In the genomic region with DNA sequence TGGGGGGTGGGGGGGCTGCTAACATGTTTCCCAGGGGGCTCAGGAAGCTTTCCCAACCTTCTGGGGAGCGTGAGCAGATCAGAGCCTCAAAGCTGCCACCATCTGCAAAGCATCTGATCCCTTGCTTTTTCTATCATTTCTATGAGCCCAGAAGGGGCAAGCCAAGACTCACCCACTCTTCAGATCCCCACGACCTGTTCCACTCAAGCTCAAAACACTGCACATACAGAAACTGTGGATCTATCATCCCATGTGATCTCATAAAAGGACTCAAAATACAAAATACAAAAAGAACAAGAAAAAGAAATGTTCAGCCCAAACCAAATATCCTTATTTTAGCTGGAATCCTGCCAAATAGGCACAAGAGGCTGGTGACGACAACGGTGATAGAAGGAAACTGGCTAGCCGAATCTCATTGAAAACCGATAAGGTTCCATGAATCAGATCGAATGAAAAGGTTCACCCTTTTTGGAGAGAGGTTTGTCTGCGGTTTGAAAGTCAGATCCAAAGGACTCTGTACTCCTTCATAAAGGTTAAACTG, we compare ENCODE assay signal across 8 mouse cellular contexts. TPM values are rescaled to one million over a fixed set of nuclear protein-coding genes. Genes with fewer than 3 reads are reported as not detected.
A peak's percentile ranks its signal among the peaks of the same experiment; 100 is the strongest.
DNase-seq lines count a peak whose midpoint lies in the region; ATAC-seq lines count a peak whose summit lies in the region.

No protein-coding gene starts in this region.

- H3K4me2 ChIP-seq in kidney, embryonic 14.5 days (replicated peaks; ENCODE audit: low read depth, low read length): peak overlapping the region; percentile 89
- peak overlapping the region; percentile 78 for H3K4me2 ChIP-seq in hindbrain, embryonic 16.5 days (ENCODE audit: low read length)
- H3K4me2 ChIP-seq in midbrain, embryonic 14.5 days (ENCODE audit: low read length): peak overlapping the region; percentile 79

- H3K27ac ChIP-seq in kidney, embryonic 14.5 days (ENCODE audit: low read depth, low read length): no peak overlapping the region
- no peak overlapping the region for H3K27ac ChIP-seq in embryonic facial prominence, embryonic 10.5 days (replicated peaks)
- H3K27ac ChIP-seq in hindbrain, embryonic 16.5 days (ENCODE audit: low read depth, low read length): peak overlapping the region; percentile 11; the same call in 1 of the 2 replicates
- H3K27ac ChIP-seq in midbrain, embryonic 14.5 days (replicated peaks; ENCODE audit: low read depth, low read length): no peak overlapping the region

- H3K36me3 ChIP-seq in kidney, embryonic 14.5 days (ENCODE audit: control insufficient read depth, insufficient read depth, low read length): no peaks in the 10 kb centered on the region
- no peaks in the 10 kb centered on the region for H3K36me3 ChIP-seq in embryonic facial prominence, embryonic 10.5 days (replicated peaks)
- H3K36me3 ChIP-seq in hindbrain, embryonic 16.5 days (ENCODE audit: control insufficient read depth, insufficient read depth, low read length): no peaks in the 10 kb centered on the region
- no peaks in the 10 kb centered on the region for H3K36me3 ChIP-seq in midbrain, embryonic 14.5 days (ENCODE audit: control insufficient read depth, insufficient read depth, low read length)

- H3K9me3 ChIP-seq in kidney, embryonic 14.5 days (ENCODE audit: control insufficient read depth, low read length): no peaks in the 10 kb centered on the region
- no peaks in the 10 kb centered on the region for H3K9me3 ChIP-seq in embryonic facial prominence, embryonic 10.5 days
- no peaks in the 10 kb centered on the region for H3K9me3 ChIP-seq in hindbrain, embryonic 16.5 days (ENCODE audit: control insufficient read depth, low read length)
- no peaks in the 10 kb centered on the region for H3K9me3 ChIP-seq in midbrain, embryonic 14.5 days (ENCODE audit: control insufficient read depth, low read length)

- H3K4me3 ChIP-seq in kidney, embryonic 14.5 days (ENCODE audit: low read length): peak overlapping the region; percentile 88
- peak overlapping the region; percentile 92 for H3K4me3 ChIP-seq in embryonic facial prominence, embryonic 10.5 days
- peak overlapping the region; percentile 84 for H3K4me3 ChIP-seq in hindbrain, embryonic 16.5 days (ENCODE audit: low read length)
- H3K4me3 ChIP-seq in midbrain, embryonic 14.5 days (replicated peaks; ENCODE audit: low read depth, low read length): peak overlapping the region; percentile 85

- ATAC-seq in kidney, embryonic 14.5 days (ENCODE audit: low FRiP score, low TSS enrichment): no peak
- ATAC-seq in hindbrain, embryonic 16.5 days: no peak
- ATAC-seq in midbrain, embryonic 14.5 days (ENCODE audit: low FRiP score, low TSS enrichment): no peak

- peaks cover 24% of the 10 kb centered on the region for H3K4me1 ChIP-seq in kidney, embryonic 14.5 days (ENCODE audit: control insufficient read depth, insufficient read depth, low read length)
- peaks cover 26% of the 10 kb centered on the region for H3K4me1 ChIP-seq in embryonic facial prominence, embryonic 10.5 days
- peaks cover 14% of the 10 kb centered on the region for H3K4me1 ChIP-seq in hindbrain, embryonic 16.5 days (ENCODE audit: control insufficient read depth, insufficient read depth, low read depth, low read length)
- peaks cover 24% of the 10 kb centered on the region for H3K4me1 ChIP-seq in midbrain, embryonic 14.5 days (ENCODE audit: control insufficient read depth, insufficient read depth, low read length)

- no peaks in the 10 kb centered on the region; the same call in 1 of the 2 replicates for H3K27me3 ChIP-seq in kidney, embryonic 14.5 days (ENCODE audit: control insufficient read depth, insufficient read depth, low read length)
- peaks cover 3% of the 10 kb centered on the region; the same call in 1 of the 2 replicates for H3K27me3 ChIP-seq in embryonic facial prominence, embryonic 10.5 days (replicated peaks; ENCODE audit: low read depth, poor library complexity, severe bottlenecking)
- H3K27me3 ChIP-seq in hindbrain, embryonic 16.5 days (replicated peaks; ENCODE audit: control insufficient read depth, insufficient read depth, low read length): no peaks in the 10 kb centered on the region
- no peaks in the 10 kb centered on the region for H3K27me3 ChIP-seq in midbrain, embryonic 14.5 days (ENCODE audit: control insufficient read depth, insufficient read depth, low read length)

- DNase-seq in kidney, postnatal 36 days: no peak
- DNase-seq in embryonic facial prominence, embryonic 10.5 days (ENCODE audit: low spot score): no peak
- DNase-seq in midbrain, embryonic 14.5 days: peak; percentile 58
- no peak for DNase-seq in gastrocnemius, adult 18-20 months (ENCODE audit: low spot score)
- no peak for DNase-seq in gastrocnemius, adult 8-10 months (ENCODE audit: low spot score in 2 of 2)
- no peak for DNase-seq in left cerebral cortex, adult 11 months (ENCODE audit: low spot score)

- WGBS in kidney, embryonic 14.5 days: 14% methylated on average over 8 of the region's 8 CpGs
- WGBS in embryonic facial prominence, embryonic 10.5 days: 8% methylated on average over 8 of the region's 8 CpGs
- WGBS in hindbrain, embryonic 16.5 days: 3% methylated on average over 8 of the region's 8 CpGs
- 5% methylated on average over 8 of the region's 8 CpGs for WGBS in midbrain, embryonic 14.5 days

- H3K9ac ChIP-seq in kidney, embryonic 14.5 days (ENCODE audit: low read depth, low read length): 0 out of 2 replicates have a peak overlapping the region, but pooled peaks have one; percentile 87
- peak overlapping the region; percentile 78 for H3K9ac ChIP-seq in hindbrain, embryonic 16.5 days (ENCODE audit: low read depth, low read length)
- H3K9ac ChIP-seq in midbrain, embryonic 14.5 days (replicated peaks; ENCODE audit: low read length): peak overlapping the region; percentile 30

RNA-seq across cellular contexts. Expression of a gene that starts 1.5 kb away (rescaled TPM):
- 10.8 and 15.5 TPM in 2 replicates for polyA plus RNA-seq in kidney, embryonic 14.5 days (2014; fragmentation: Nextera tagmentation; extraction: Ambion mirVana)
- 10.5 and 12.8 TPM in 2 replicates for polyA plus RNA-seq in embryonic facial prominence, embryonic 10.5 days (2016; fragmentation: Nextera tagmentation; extraction: Ambion mirVana)
- polyA plus RNA-seq in hindbrain, embryonic 16.5 days (2015; fragmentation: Nextera tagmentation; extraction: Ambion mirVana): 16.3 and 18.3 TPM in 2 replicates
- 29.3 and 32.4 TPM in 2 replicates for polyA plus RNA-seq in midbrain, embryonic 14.5 days (2014; fragmentation: Nextera tagmentation; extraction: Ambion mirVana)
- 1 to 10 TPM; 6.0 to 8.1 TPM for total RNA-seq in gastrocnemius, adult 18-20 months (2021)
- 1 to 10 TPM; 3.0 to 6.9 (median 5.6) TPM for total RNA-seq in gastrocnemius, adult 8-10 months (2022)

Comparison
In these comparisons a context has a peak if more than half of its experiments do, and no peak if none do; other contexts are left out.
1. H3K9ac ChIP-seq: peak in every context shown above with its lines; median percentile 87 in kidney, embryonic 14.5 days; 78 in hindbrain, embryonic 16.5 days; 30 in midbrain, embryonic 14.5 days.